Mouse (Mus musculus): Measurements from ENCODE around the gene H1f0. TPM values are rescaled to one million over a fixed set of nuclear protein-coding genes. Genes with fewer than 3 reads are reported as not detected.

The H1f0 gene
- total RNA-seq, 2 experiments from 2014 or later: 71.8 to 76.8 TPM

DNA sequence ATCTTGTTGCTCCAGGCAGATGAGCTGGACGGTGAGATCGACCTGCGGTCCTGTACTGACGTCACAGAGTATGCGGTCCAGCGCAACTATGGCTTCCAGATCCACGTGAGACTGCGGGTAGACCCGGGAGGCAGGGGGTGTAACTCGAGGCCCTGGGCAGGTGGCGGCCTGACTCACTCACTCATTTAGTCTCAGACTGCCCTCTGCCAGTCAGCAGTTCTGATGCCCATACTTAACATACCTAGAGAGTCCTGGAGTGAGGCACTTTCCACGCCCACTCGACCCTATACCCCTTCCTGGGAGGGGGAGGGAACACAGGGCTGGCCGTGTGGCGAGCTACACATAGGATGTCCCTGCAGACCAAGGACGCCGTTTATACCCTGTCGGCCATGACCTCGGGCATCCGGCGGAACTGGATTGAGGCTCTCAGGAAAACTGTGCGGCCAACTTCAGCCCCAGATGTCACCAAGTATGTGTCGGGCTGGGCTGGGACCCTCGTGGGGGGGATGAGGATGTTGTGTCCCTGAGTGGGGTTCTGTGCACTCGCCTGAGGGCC, 37.2 kb upstream of the H1f0 start:
- no peak overlapping the region for H3K4me3 ChIP-seq
- no peak for TF ChIP-seq CTCF (IDR thresholded peaks at IDR 0.05)
- peak overlapping the region; percentile 99 for H3K27ac ChIP-seq
- intact Hi-C loops (cut with DNase I): no loop called here
- no peak for DNase-seq

DNA sequence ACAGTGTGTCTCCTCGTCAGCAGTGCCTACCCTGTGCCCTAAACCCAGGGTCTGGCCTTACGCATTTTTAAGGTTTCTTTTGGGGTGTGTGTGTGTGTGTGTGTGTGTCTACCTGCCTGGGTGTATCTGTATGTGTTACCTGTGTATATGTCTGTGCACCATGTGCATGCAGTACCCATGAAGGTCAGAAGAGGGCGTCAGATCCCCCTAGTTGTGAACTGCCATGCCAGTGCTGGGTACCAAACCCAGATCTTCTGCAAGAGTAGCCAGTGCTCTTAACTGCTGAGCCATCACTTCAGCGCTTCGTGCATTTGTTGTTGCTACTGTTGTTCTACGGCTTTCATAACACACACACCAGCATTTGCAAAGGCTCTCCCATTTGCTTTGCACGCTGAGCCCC, 36.0 kb upstream of the H1f0 start:
- TF ChIP-seq CTCF (IDR thresholded peaks at IDR 0.05): peak; percentile 26; the same call in 1 of the 2 replicates
- intact Hi-C loops (cut with DNase I): no loop called here

DNA sequence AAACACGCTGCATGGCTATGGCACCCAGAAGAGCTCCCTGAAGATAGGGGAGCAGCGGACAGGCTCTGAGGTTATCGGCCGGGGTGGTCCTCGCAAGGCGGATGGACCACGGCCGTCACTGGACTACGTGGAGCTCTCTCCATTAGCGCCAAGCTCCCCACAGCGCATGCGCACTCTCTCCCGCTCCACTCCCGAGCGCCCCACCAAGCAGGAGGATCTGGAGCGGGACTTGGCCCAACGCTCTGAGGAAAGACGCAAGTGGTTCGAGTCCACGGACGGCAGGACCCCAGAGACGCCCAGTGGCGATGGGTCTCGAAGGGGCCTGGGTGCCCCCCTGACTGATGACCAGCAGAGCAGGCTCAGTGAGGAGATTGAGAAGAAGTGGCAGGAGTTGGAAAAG, 35.3 kb upstream of the H1f0 start:
- intact Hi-C loops (cut with DNase I): no loop called here
- no peak for DNase-seq

More for the DNA sequence above, 36.0 kb upstream of the H1f0 start:
- no peak overlapping the region for H3K4me3 ChIP-seq
- no peak for DNase-seq
- H3K27ac ChIP-seq: no peak overlapping the region

GRCm38 (mm10) chr15:78995916-78996315, 32.3 kb upstream of the H1f0 start:
- intact Hi-C loops (cut with DNase I): no loop called here
- TF ChIP-seq CTCF (IDR thresholded peaks at IDR 0.05): no peak
- H3K4me3 ChIP-seq: no peak overlapping the region
- DNase-seq: no peak
- H3K27ac ChIP-seq: no peak overlapping the region

More for the DNA sequence above, 35.3 kb upstream of the H1f0 start:
- Histone ChIP-seq H3K27ac (no peak overlapping the region), H3K4me3 (no peak overlapping the region)
- TF ChIP-seq CTCF (IDR thresholded peaks at IDR 0.05): no peak

- intact Hi-C loops (cut with DNase I): no loop called here
- no peak for TF ChIP-seq CTCF (IDR thresholded peaks at IDR 0.05)
- DNase-seq: no peak
- Histone ChIP-seq H3K4me3 (no peak overlapping the region), H3K27ac (no peak overlapping the region)
These were observed 31.6 kb upstream of the H1f0 start for GRCm38 (mm10) chr15:78996663-78997062.

DNA sequence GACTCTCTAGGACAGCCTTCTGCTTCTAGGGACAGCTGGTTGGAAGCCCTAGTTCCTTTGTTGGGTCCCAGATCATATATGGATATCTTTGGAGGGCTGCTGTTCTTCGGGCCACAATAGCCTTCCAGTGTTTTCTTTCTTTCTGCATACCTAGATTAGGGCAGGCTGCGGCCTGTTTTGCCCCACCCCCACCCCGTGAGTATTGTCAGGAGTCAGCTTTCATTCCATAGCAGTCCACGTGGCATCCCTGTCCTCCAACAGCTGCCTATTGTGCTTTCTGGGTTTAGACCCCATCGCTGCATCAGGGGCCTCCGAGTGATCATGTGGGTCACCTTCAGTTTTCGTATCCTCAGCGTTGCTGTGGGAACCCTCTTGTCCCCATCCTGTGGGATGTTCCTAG, 29.9 kb upstream of the H1f0 start:
- TF ChIP-seq CTCF (IDR thresholded peaks at IDR 0.05): no peak
- Histone ChIP-seq H3K27ac (no peak overlapping the region), H3K4me3 (no peak overlapping the region)
- DNase-seq: no peak
- intact Hi-C loops (cut with DNase I): no loop called here

DNA sequence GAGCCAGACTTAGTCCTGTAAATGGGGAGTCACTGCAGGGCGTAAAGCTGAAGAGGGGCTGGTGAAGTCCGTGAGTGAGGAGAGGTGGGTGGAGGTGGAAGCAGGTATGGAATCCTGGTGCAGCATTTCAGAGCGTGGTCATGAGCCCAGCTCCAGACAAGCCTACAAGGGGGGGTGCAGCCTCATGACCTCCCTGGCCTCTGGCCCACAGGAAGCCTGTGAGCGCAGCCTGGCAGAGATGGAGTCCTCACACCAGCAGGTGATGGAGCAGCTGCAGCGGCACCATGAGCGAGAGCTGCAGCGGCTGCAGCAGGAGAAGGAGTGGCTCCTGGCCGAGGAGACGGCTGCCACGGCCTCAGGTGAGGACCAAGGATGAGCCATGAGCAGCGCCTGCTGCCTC, 28.7 kb upstream of the H1f0 start:
- no peak for TF ChIP-seq CTCF (IDR thresholded peaks at IDR 0.05)
- Histone ChIP-seq H3K27ac (no peak overlapping the region), H3K4me3 (no peak overlapping the region)
- intact Hi-C loops (cut with DNase I): no loop called here
- no peak for DNase-seq

GRCm38 (mm10) chr15:79000357-79000791, 27.9 kb upstream of the H1f0 start:
- H3K4me3 ChIP-seq: no peak overlapping the region
- DNase-seq: no peak
- intact Hi-C loops (cut with DNase I): no loop called here
- H3K27ac ChIP-seq: no peak overlapping the region
- no peak for TF ChIP-seq CTCF (IDR thresholded peaks at IDR 0.05)

GRCm38 (mm10) chr15:79001559-79001958, 26.7 kb upstream of the H1f0 start:
- DNase-seq: no peak
- TF ChIP-seq CTCF (IDR thresholded peaks at IDR 0.05): no peak
- intact Hi-C loops (cut with DNase I): no loop called here
- Histone ChIP-seq H3K27ac (no peak overlapping the region), H3K4me3 (no peak overlapping the region)

DNA sequence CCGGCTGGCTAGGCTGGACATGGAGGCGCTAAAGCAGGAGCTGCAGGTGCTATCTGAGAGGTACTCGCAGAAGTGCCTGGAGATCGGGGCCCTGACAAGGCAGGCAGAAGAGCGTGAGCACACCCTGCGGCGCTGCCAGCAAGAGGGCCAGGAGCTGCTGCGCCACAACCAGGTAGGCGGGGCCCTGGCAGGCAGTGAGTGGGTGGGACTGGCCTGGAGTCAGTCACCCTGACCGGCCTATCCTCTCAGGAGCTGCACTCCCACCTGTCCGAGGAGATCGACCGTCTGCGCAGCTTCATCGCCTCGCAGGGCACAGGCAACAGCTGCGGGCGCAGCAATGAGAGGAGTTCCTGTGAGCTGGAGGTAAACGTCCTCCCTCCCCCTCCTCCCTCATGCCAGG, 26.2 kb upstream of the H1f0 start:
- no peak overlapping the region for H3K27ac ChIP-seq
- intact Hi-C loops (cut with DNase I): no loop called here
- peak; percentile 54 for DNase-seq
- no peak for TF ChIP-seq CTCF (IDR thresholded peaks at IDR 0.05)
- no peak overlapping the region for H3K4me3 ChIP-seq

DNA sequence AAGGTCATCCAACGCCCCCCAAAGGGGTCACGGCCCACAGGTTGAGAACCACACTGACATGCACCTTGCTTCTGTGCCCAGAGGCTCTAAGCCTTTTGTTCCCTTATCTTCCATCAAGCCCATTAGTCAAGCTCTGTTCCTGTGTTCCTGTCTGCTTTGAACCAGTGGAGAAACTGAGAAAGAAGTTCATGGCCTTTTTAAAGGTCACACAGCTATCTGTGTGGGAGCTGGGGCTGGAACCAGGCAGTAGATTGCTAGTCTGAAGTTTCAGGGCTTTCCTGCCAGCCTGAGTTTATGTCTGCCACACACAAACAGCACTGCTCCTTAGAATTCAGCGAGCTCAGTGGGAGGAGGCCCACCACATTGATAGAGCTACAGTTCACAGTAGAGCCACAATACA, 25.2 kb upstream of the H1f0 start:
- intact Hi-C loops (cut with DNase I): no loop called here
- H3K4me3 ChIP-seq: no peak overlapping the region
- H3K27ac ChIP-seq: no peak overlapping the region
- DNase-seq: no peak
- TF ChIP-seq CTCF (IDR thresholded peaks at IDR 0.05): no peak

DNA sequence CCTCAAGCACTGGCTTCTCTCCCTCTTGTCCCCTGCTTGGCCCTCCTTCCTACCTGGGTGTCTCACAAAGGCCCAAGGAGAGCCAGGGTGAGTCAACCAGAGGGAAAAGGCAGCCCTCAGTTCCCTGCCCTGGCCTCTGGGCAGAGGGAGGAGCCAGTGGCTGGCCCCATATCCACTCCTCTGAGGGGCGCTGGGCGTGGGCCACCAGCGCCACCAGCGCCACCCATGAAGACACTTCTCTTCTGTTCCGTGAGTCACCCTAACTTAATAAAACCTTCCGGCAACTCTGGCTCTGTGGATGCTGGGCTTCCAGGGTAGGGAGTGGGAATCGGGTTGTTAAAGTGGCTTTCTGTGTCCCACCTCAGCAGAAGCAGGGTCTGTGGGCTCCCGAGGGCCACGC, 22.7 kb upstream of the H1f0 start:
- DNase-seq: no peak
- H3K27ac ChIP-seq: no peak overlapping the region
- H3K4me3 ChIP-seq: no peak overlapping the region
- intact Hi-C loops (cut with DNase I): no loop called here
- TF ChIP-seq CTCF (IDR thresholded peaks at IDR 0.05): no peak

DNA sequence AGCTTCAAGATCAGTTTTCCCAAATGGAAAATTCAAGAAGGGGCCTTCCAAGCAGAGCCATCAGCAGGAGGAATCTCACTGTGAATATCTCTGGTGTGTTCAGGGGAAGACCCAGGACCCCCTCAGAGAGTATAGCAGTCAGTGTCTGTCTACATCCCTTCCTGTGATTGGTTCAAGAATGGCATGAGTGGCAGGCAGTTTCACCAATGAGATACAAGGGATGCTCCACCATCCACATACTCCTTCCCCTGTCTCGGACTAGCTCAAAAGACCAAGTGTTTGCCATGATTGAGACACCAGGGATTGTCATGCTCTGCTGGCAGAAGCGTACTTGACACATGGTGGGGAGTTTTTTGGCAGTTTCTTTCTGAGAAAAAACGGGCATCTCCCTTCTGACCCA, 21.6 kb upstream of the H1f0 start:
- DNase-seq: no peak
- no peak overlapping the region for H3K27ac ChIP-seq
- no peak for TF ChIP-seq CTCF (IDR thresholded peaks at IDR 0.05)
- H3K4me3 ChIP-seq: no peak overlapping the region
- intact Hi-C loops (cut with DNase I): no loop called here

- no peak overlapping the region for H3K4me3 ChIP-seq
- TF ChIP-seq CTCF (IDR thresholded peaks at IDR 0.05): no peak
- no peak for DNase-seq
These were observed 21.2 kb upstream of the H1f0 start for GRCm38 (mm10) chr15:79007059-79007458.

More at GRCm38 (mm10) chr15:79007059-79007458, 21.2 kb upstream of the H1f0 start:
- intact Hi-C loops (cut with DNase I): no loop called here
- no peak overlapping the region for H3K27ac ChIP-seq

Measured in gastrocnemius, adult 2 months (tissue).